Mouse (Mus musculus) liver (tissue): Measurements from ENCODE around the gene Cdrt4.

ENCODE experiments used
- DNase-seq: peaks from one replicate; pipeline ENCODE4 v3.0.0-alpha.2; 2020; ENCODE audit warnings: mixed read lengths

Cdrt4 gene

GRCm38 (mm10) chr11:62997039-62997717 lies 46.2 kb downstream of the Cdrt4 start:
- DNase-seq, result no peak

- peak; percentile 10 for DNase-seq
These were observed 46.8 kb downstream of the Cdrt4 start for GRCm38 (mm10) chr11:62997718-62998281.

- DNase-seq, result no peak
These were observed 49.1 kb downstream of the Cdrt4 start for GRCm38 (mm10) chr11:63000126-63000525.

- DNase-seq, result no peak
These were observed 53.6 kb downstream of the Cdrt4 start for GRCm38 (mm10) chr11:63004617-63005016.

GRCm38 (mm10) chr11:63007376-63007775 lies 56.4 kb downstream of the Cdrt4 start:
- DNase-seq, result no peak

- no peak for DNase-seq
These were observed 57.0 kb downstream of the Cdrt4 start for GRCm38 (mm10) chr11:63008004-63008403.

- no peak for DNase-seq
These were observed 58.8 kb downstream of the Cdrt4 start for GRCm38 (mm10) chr11:63009761-63010160.

- DNase-seq, result no peak
These were observed 66.5 kb downstream of the Cdrt4 start for GRCm38 (mm10) chr11:63017327-63018082.

GRCm38 (mm10) chr11:63018083-63018622 lies 67.2 kb downstream of the Cdrt4 start:
- DNase-seq, result no peak

- DNase-seq, result no peak
These were observed 69.6 kb downstream of the Cdrt4 start for GRCm38 (mm10) chr11:63020633-63021032.

GRCm38 (mm10) chr11:63021141-63021806 lies 70.3 kb downstream of the Cdrt4 start:
- no peak for DNase-seq

- no peak for DNase-seq
These were observed 72.5 kb downstream of the Cdrt4 start for GRCm38 (mm10) chr11:63023461-63023860.

- peak; percentile 17 for DNase-seq
These were observed 73.1 kb downstream of the Cdrt4 start for GRCm38 (mm10) chr11:63024136-63024535.

- no peak for DNase-seq
These were observed 74.5 kb downstream of the Cdrt4 start for GRCm38 (mm10) chr11:63025476-63025875.

GRCm38 (mm10) chr11:63026651-63027141 lies 75.7 kb downstream of the Cdrt4 start:
- no peak for DNase-seq

GRCm38 (mm10) chr11:63028131-63028530 lies 77.1 kb downstream of the Cdrt4 start:
- DNase-seq, result no peak

- no peak for DNase-seq
These were observed 78.2 kb downstream of the Cdrt4 start for GRCm38 (mm10) chr11:63029148-63029714.

GRCm38 (mm10) chr11:63029721-63030120 lies 78.7 kb downstream of the Cdrt4 start:
- DNase-seq, result no peak

- no peak for DNase-seq
These were observed 84.6 kb downstream of the Cdrt4 start for GRCm38 (mm10) chr11:63035420-63036211.

GRCm38 (mm10) chr11:63040002-63040661 lies 89.1 kb downstream of the Cdrt4 start:
- no peak for DNase-seq
